Mouse (Mus musculus) hindbrain, embryonic 16.5 days (tissue): ENCODE results near the gene Myoc. TPM values are rescaled to one million over a fixed set of nuclear protein-coding genes. Genes with fewer than 3 reads are reported as not detected.

ENCODE experiments used
- ATAC-seq: fragments of 200-750 bp; cut with Nextera tagmentation; 2 replicates; pipeline ENCODE4 v1.8.0; 2017; ENCODE audit warnings: moderate TSS enrichment, moderate library complexity
- H3K27ac ChIP-seq: fragments of 300-500 bp; sonication (generic); 2 replicates; pipeline ENCODE4 v1.5.1; 2014; ENCODE audit warnings: low read depth, mild to moderate bottlenecking, control low read depth, low read length, moderate library complexity
- H3K27me3 ChIP-seq: fragments of 300-500 bp; sonication (generic); replicated peaks from 2 replicates; pipeline ENCODE4 v1.6.1; 2014; ENCODE audit warnings: low read length; ENCODE audit not compliant: control insufficient read depth, insufficient read depth
- H3K36me3 ChIP-seq: fragments of 300-500 bp; sonication (generic); 2 replicates; pipeline ENCODE4 v1.6.1; 2014; ENCODE audit warnings: mild to moderate bottlenecking, low read length, moderate library complexity, mixed read lengths; ENCODE audit not compliant: control insufficient read depth, insufficient read depth
- H3K4me1 ChIP-seq: fragments of 300-500 bp; sonication (generic); 2 replicates; pipeline ENCODE4 v1.6.1; 2014; ENCODE audit warnings: low read depth, low read length; ENCODE audit not compliant: control insufficient read depth, insufficient read depth
- H3K4me2 ChIP-seq: fragments of 300-500 bp; sonication (generic); 2 replicates; pipeline ENCODE4 v1.6.1; 2014; ENCODE audit warnings: mild to moderate bottlenecking, low read length, control low read depth, moderate library complexity
- H3K4me3 ChIP-seq: fragments of 300-500 bp; sonication (generic); 2 replicates; pipeline ENCODE4 v1.5.1; 2014; ENCODE audit warnings: mild to moderate bottlenecking, low read length, control low read depth, moderate library complexity
- H3K9ac ChIP-seq: fragments of 300-500 bp; sonication (generic); 2 replicates; pipeline ENCODE4 v1.6.1; 2014; ENCODE audit warnings: low read depth, mild to moderate bottlenecking, control low read depth, low read length, moderate library complexity
- H3K9me3 ChIP-seq: fragments of 300-500 bp; sonication (generic); 2 replicates; pipeline ENCODE4 v1.6.1; 2014; ENCODE audit warnings: mild to moderate bottlenecking, low read length, moderate library complexity; ENCODE audit not compliant: control insufficient read depth
- WGBS: fragments of 180-500 bp; shearing (Covaris S2); extraction: QIAGEN DNeasy Blood & Tissue Kit; methylation state at CpG from one replicate; pipeline ENCODE4 v1.1.7; 2014; 5-methylcytosine and 5-hydroxymethylcytosine counted together
- polyA plus RNA-seq: library from polyadenylated mRNA; unstranded; fragments of >200 nt; fragmentation: Nextera tagmentation; extraction: Ambion mirVana; gene quantifications from 2 replicates; pipeline ENCODE4 v1.2.1, GENCODE M21; 2015

Myoc gene
- 0.10 and 0.12 TPM in 2 replicates for polyA plus RNA-seq

GRCm38 (mm10) chr1:162639051-162639750 lies at the start of gene Myoc:
Gene Myoc (plus strand): TSS chr1:162639155.
- no peaks in the 10 kb centered on the region for H3K27me3 ChIP-seq
- no peak within 1 kb of the TSS for H3K27ac ChIP-seq
- no peak within 1 kb of the TSS for H3K4me2 ChIP-seq
- H3K9me3 ChIP-seq, result no peaks in the 10 kb centered on the region
- H3K4me3 ChIP-seq, result no peak within 1 kb of the TSS
- no peak within 1 kb of the TSS for H3K9ac ChIP-seq
- WGBS, result 83% methylated on average over 10 of the region's 10 CpGs
- no peak for ATAC-seq
- H3K4me1 ChIP-seq, result no peaks in the 10 kb centered on the region
- no peaks in the 10 kb centered on the region for H3K36me3 ChIP-seq

GRCm38 (mm10) chr1:162589443-162589842 lies 49.5 kb upstream of the Myoc start:
- Histone ChIP-seq H3K4me2 (no peak overlapping the region), H3K4me3 (no peak overlapping the region), H3K9ac (no peak overlapping the region), H3K9me3 (no peaks in the 10 kb centered on the region), H3K4me1 (no peaks in the 10 kb centered on the region), H3K36me3 (peaks cover 8% of the 10 kb centered on the region), H3K27me3 (no peaks in the 10 kb centered on the region), H3K27ac (no peak overlapping the region)
- peak; percentile 77 for ATAC-seq
- 12% methylated on average over 9 of the region's 9 CpGs for WGBS

- H3K4me3 ChIP-seq, result no peak overlapping the region
- WGBS, result 55% methylated on average over 8 of the region's 8 CpGs
- peaks cover 8% of the 10 kb centered on the region for H3K36me3 ChIP-seq
- H3K27ac ChIP-seq, result no peak overlapping the region
- no peaks in the 10 kb centered on the region for H3K4me1 ChIP-seq
- H3K4me2 ChIP-seq, result no peak overlapping the region
- no peaks in the 10 kb centered on the region for H3K9me3 ChIP-seq
- peak; percentile 50; the same call in 1 of the 2 replicates for ATAC-seq
- no peaks in the 10 kb centered on the region for H3K27me3 ChIP-seq
- H3K9ac ChIP-seq, result no peak overlapping the region
Observed at GRCm38 (mm10) chr1:162590415-162590997, 48.4 kb upstream of the Myoc start.

GRCm38 (mm10) chr1:162597379-162598102 lies 41.4 kb upstream of the Myoc start:
- Histone ChIP-seq H3K4me3 (no peak overlapping the region), H3K27ac (no peak overlapping the region), H3K9me3 (no peaks in the 10 kb centered on the region), H3K36me3 (peaks cover 6% of the 10 kb centered on the region; the same call in 1 of the 2 replicates), H3K4me1 (no peaks in the 10 kb centered on the region), H3K4me2 (no peak overlapping the region), H3K27me3 (no peaks in the 10 kb centered on the region), H3K9ac (no peak overlapping the region)
- 92% methylated on average over 3 of the region's 3 CpGs for whole genome bisulfite sequencing
- ATAC-seq, result no peak

- H3K4me1 ChIP-seq, result no peaks in the 10 kb centered on the region
- 94% methylated on average over 5 of the region's 5 CpGs for WGBS
- no peak overlapping the region for H3K9ac ChIP-seq
- 0 out of 2 replicates have a peak, but pooled peaks cover 6% of the 10 kb centered on the region for H3K36me3 ChIP-seq
- no peak overlapping the region for H3K4me3 ChIP-seq
- no peak overlapping the region for H3K4me2 ChIP-seq
- no peaks in the 10 kb centered on the region for H3K9me3 ChIP-seq
- H3K27me3 ChIP-seq, result no peaks in the 10 kb centered on the region
- H3K27ac ChIP-seq, result no peak overlapping the region
- ATAC-seq, result no peak
Observed at GRCm38 (mm10) chr1:162599617-162600016, 39.3 kb upstream of the Myoc start.

- Histone ChIP-seq H3K4me3 (no peak overlapping the region), H3K27ac (no peak overlapping the region), H3K4me2 (no peak overlapping the region), H3K36me3 (0 out of 2 replicates have a peak, but pooled peaks cover 6% of the 10 kb centered on the region), H3K9me3 (no peaks in the 10 kb centered on the region), H3K9ac (no peak overlapping the region), H3K4me1 (no peaks in the 10 kb centered on the region), H3K27me3 (no peaks in the 10 kb centered on the region)
- 45% methylated on average over 4 of the region's 4 CpGs for WGBS
- peak; percentile 75 for ATAC-seq
Observed at GRCm38 (mm10) chr1:162601288-162601687, 37.7 kb upstream of the Myoc start.

- Histone ChIP-seq H3K4me1 (no peaks in the 10 kb centered on the region), H3K4me3 (no peak overlapping the region), H3K27ac (no peak overlapping the region), H3K36me3 (no peaks in the 10 kb centered on the region), H3K4me2 (no peak overlapping the region), H3K9ac (no peak overlapping the region), H3K9me3 (no peaks in the 10 kb centered on the region), H3K27me3 (no peaks in the 10 kb centered on the region)
- ATAC-seq, result no peak
- WGBS, result 10% methylated on average over 1 of the region's 1 CpGs
Observed at GRCm38 (mm10) chr1:162608127-162608526, 30.8 kb upstream of the Myoc start.

GRCm38 (mm10) chr1:162609633-162610250 lies 29.2 kb upstream of the Myoc start:
- 0 out of 2 replicates have a peak, but pooled peaks have one; percentile 53 for ATAC-seq
- Histone ChIP-seq H3K9ac (no peak overlapping the region), H3K36me3 (no peaks in the 10 kb centered on the region), H3K4me1 (no peaks in the 10 kb centered on the region), H3K4me3 (no peak overlapping the region), H3K27me3 (no peaks in the 10 kb centered on the region), H3K9me3 (no peaks in the 10 kb centered on the region), H3K27ac (no peak overlapping the region), H3K4me2 (no peak overlapping the region)
- WGBS, result 42% methylated on average over 9 of the region's 9 CpGs

GRCm38 (mm10) chr1:162611191-162611590 lies 27.8 kb upstream of the Myoc start:
- H3K36me3 ChIP-seq, result no peaks in the 10 kb centered on the region
- H3K4me1 ChIP-seq, result no peaks in the 10 kb centered on the region
- no peaks in the 10 kb centered on the region for H3K27me3 ChIP-seq
- no peak for ATAC-seq
- H3K4me3 ChIP-seq, result no peak overlapping the region
- H3K9me3 ChIP-seq, result no peaks in the 10 kb centered on the region
- WGBS, result 42% methylated on average over 4 of the region's 4 CpGs
- no peak overlapping the region for H3K9ac ChIP-seq
- no peak overlapping the region for H3K4me2 ChIP-seq
- H3K27ac ChIP-seq, result no peak overlapping the region
